In genomic region chr7:118489706-118490665, GRCm38 (mm10) we compare ENCODE assay signal across 7 mouse cellular contexts. TPM values are rescaled to one million over a fixed set of nuclear protein-coding genes. Genes with fewer than 3 reads are reported as not detected.
A peak's percentile ranks its signal among the peaks of the same experiment; 100 is the strongest.
DNase-seq lines count a peak whose midpoint lies in the region; ATAC-seq and TF ChIP-seq lines count a peak whose summit lies in the region.

No protein-coding gene starts in this region.

- no peak overlapping the region for H3K27ac ChIP-seq in lung, embryonic 16.5 days (ENCODE audit: low read length)
- H3K27ac ChIP-seq in embryonic facial prominence, embryonic 15.5 days (replicated peaks) = no peak overlapping the region
- no peak overlapping the region for H3K27ac ChIP-seq in intestine, postnatal 0 days (ENCODE audit: low read depth, low read length)
- no peak overlapping the region for H3K27ac ChIP-seq in neural tube, embryonic 14.5 days (ENCODE audit: low read depth, low read length)

- H3K27me3 ChIP-seq in lung, embryonic 16.5 days (ENCODE audit: control insufficient read depth, insufficient read depth, low read depth, low read length) = no peaks in the 10 kb centered on the region
- H3K27me3 ChIP-seq in embryonic facial prominence, embryonic 15.5 days = peaks cover 9% of the 10 kb centered on the region; the same call in 1 of the 2 replicates
- no peaks in the 10 kb centered on the region for H3K27me3 ChIP-seq in intestine, postnatal 0 days (replicated peaks; ENCODE audit: control insufficient read depth, insufficient read depth, low read length)
- peaks cover 20% of the 10 kb centered on the region for H3K27me3 ChIP-seq in neural tube, embryonic 14.5 days (ENCODE audit: control insufficient read depth, insufficient read depth, low read length)

- no peak for DNase-seq in lung, postnatal 14 days
- no peak for DNase-seq in cerebellum, postnatal 4 days (ENCODE audit: low spot score in 2 of 2)
- DNase-seq in spleen, adult 12 weeks (ENCODE audit: low spot score) = no peak

- WGBS in lung, embryonic 16.5 days = 35% methylated on average over 57 of the region's 57 CpGs
- WGBS in embryonic facial prominence, embryonic 15.5 days = 33% methylated on average over 57 of the region's 57 CpGs
- 61% methylated on average over 57 of the region's 57 CpGs for WGBS in intestine, postnatal 0 days
- 15% methylated on average over 57 of the region's 57 CpGs for WGBS in neural tube, embryonic 14.5 days

- 0 out of 2 replicates have a peak, but pooled peaks cover 6% of the 10 kb centered on the region for H3K36me3 ChIP-seq in lung, embryonic 16.5 days (ENCODE audit: control insufficient read depth, insufficient read depth, low read length)
- no peaks in the 10 kb centered on the region for H3K36me3 ChIP-seq in embryonic facial prominence, embryonic 15.5 days
- peaks cover 3% of the 10 kb centered on the region; the same call in 1 of the 2 replicates for H3K36me3 ChIP-seq in intestine, postnatal 0 days (ENCODE audit: control insufficient read depth, insufficient read depth)
- no peaks in the 10 kb centered on the region for H3K36me3 ChIP-seq in neural tube, embryonic 14.5 days (ENCODE audit: control insufficient read depth, insufficient read depth, low read length)

- peaks cover 37% of the 10 kb centered on the region for H3K4me1 ChIP-seq in lung, embryonic 16.5 days (replicated peaks; ENCODE audit: control insufficient read depth, insufficient read depth, low read length)
- H3K4me1 ChIP-seq in embryonic facial prominence, embryonic 15.5 days = peaks cover 41% of the 10 kb centered on the region
- H3K4me1 ChIP-seq in intestine, postnatal 0 days (replicated peaks; ENCODE audit: control insufficient read depth, insufficient read depth, low read length) = peaks cover 6% of the 10 kb centered on the region; the same call in 1 of the 2 replicates
- 0 out of 2 replicates have a peak, but pooled peaks cover 4% of the 10 kb centered on the region for H3K4me1 ChIP-seq in neural tube, embryonic 14.5 days (ENCODE audit: control insufficient read depth, insufficient read depth, low read length)

- H3K9me3 ChIP-seq in lung, embryonic 16.5 days (ENCODE audit: control insufficient read depth, low read length) = no peaks in the 10 kb centered on the region
- H3K9me3 ChIP-seq in embryonic facial prominence, embryonic 15.5 days (replicated peaks) = no peaks in the 10 kb centered on the region
- no peaks in the 10 kb centered on the region for H3K9me3 ChIP-seq in intestine, postnatal 0 days (ENCODE audit: control insufficient read depth)
- H3K9me3 ChIP-seq in neural tube, embryonic 14.5 days (ENCODE audit: control insufficient read depth, low read length) = no peaks in the 10 kb centered on the region

- peak overlapping the region; percentile 79 for H3K4me2 ChIP-seq in lung, embryonic 16.5 days (ENCODE audit: low read depth, low read length)
- H3K4me2 ChIP-seq in embryonic facial prominence, embryonic 15.5 days (replicated peaks) = peak overlapping the region; percentile 71
- peak overlapping the region; percentile 85 for H3K4me2 ChIP-seq in intestine, postnatal 0 days (replicated peaks; ENCODE audit: low read depth)
- peak overlapping the region; percentile 61; the same call in 1 of the 2 replicates for H3K4me2 ChIP-seq in neural tube, embryonic 14.5 days (ENCODE audit: low read depth, low read length)

- H3K4me3 ChIP-seq in lung, embryonic 16.5 days (ENCODE audit: low read length) = peak overlapping the region; percentile 79
- H3K4me3 ChIP-seq in embryonic facial prominence, embryonic 15.5 days (replicated peaks) = peak overlapping the region; percentile 72
- H3K4me3 ChIP-seq in intestine, postnatal 0 days (ENCODE audit: low read depth, low read length) = peak overlapping the region; percentile 71
- H3K4me3 ChIP-seq in neural tube, embryonic 14.5 days (ENCODE audit: low read depth, low read length) = peak overlapping the region; percentile 44; the same call in 1 of the 2 replicates

- no peak for TF ChIP-seq CTCF in intestine, postnatal 0 days (IDR thresholded peaks at IDR 0.05; ENCODE audit: low read depth)

- ATAC-seq in lung, embryonic 16.5 days (ENCODE audit: low read depth) = no peak
- ATAC-seq in embryonic facial prominence, embryonic 15.5 days (ENCODE audit: insufficient number of reproducible peaks, low FRiP score, low TSS enrichment, low read depth) = no peak
- no peak for ATAC-seq in intestine, postnatal 0 days
- no peak for ATAC-seq in neural tube, embryonic 14.5 days (ENCODE audit: low read depth)

- H3K9ac ChIP-seq in lung, embryonic 16.5 days (ENCODE audit: low read length) = peak overlapping the region; percentile 99
- H3K9ac ChIP-seq in embryonic facial prominence, embryonic 15.5 days = peak overlapping the region; percentile 78; the same call in 1 of the 2 replicates
- H3K9ac ChIP-seq in intestine, postnatal 0 days (ENCODE audit: low read depth, low read length) = peak overlapping the region; percentile 90; the same call in 1 of the 2 replicates
- H3K9ac ChIP-seq in neural tube, embryonic 14.5 days (replicated peaks; ENCODE audit: low read depth, low read length) = no peak overlapping the region

RNA-seq across cellular contexts. Expression of gene Itpripl2, which starts 1.8 kb away (rescaled TPM):
- polyA plus RNA-seq in lung, embryonic 16.5 days (2015; fragmentation: Nextera tagmentation; extraction: Ambion mirVana) = 6.9 and 7.5 TPM in 2 replicates
- 7.2 and 8.6 TPM in 2 replicates for polyA plus RNA-seq in embryonic facial prominence, embryonic 15.5 days (2015; fragmentation: Nextera tagmentation; extraction: Ambion mirVana)
- 4.6 and 5.6 TPM in 2 replicates for polyA plus RNA-seq in intestine, postnatal 0 days (2015; fragmentation: Nextera tagmentation; extraction: Ambion mirVana)
- polyA plus RNA-seq in neural tube, embryonic 14.5 days (2014; fragmentation: Nextera tagmentation; extraction: Ambion mirVana) = 0.29 and 0.93 TPM in 2 replicates

RNA-seq across cellular contexts. Expression of gene Syt17, which starts 42.0 kb away (rescaled TPM):
- polyA plus RNA-seq in lung, embryonic 16.5 days (2015; fragmentation: Nextera tagmentation; extraction: Ambion mirVana) = 2.9 and 3.6 TPM in 2 replicates
- 2.8 and 2.9 TPM in 2 replicates for polyA plus RNA-seq in embryonic facial prominence, embryonic 15.5 days (2015; fragmentation: Nextera tagmentation; extraction: Ambion mirVana)
- 3.0 and 3.4 TPM in 2 replicates for polyA plus RNA-seq in intestine, postnatal 0 days (2015; fragmentation: Nextera tagmentation; extraction: Ambion mirVana)
- polyA plus RNA-seq in neural tube, embryonic 14.5 days (2014; fragmentation: Nextera tagmentation; extraction: Ambion mirVana) = 14.8 and 18.3 TPM in 2 replicates

RNA-seq across cellular contexts. Expression of gene Coq7, which starts 43.2 kb away (rescaled TPM):
- 116 and 117 TPM in 2 replicates for polyA plus RNA-seq in lung, embryonic 16.5 days (2015; fragmentation: Nextera tagmentation; extraction: Ambion mirVana)
- polyA plus RNA-seq in embryonic facial prominence, embryonic 15.5 days (2015; fragmentation: Nextera tagmentation; extraction: Ambion mirVana) = 87.0 and 89.1 TPM in 2 replicates
- polyA plus RNA-seq in intestine, postnatal 0 days (2015; fragmentation: Nextera tagmentation; extraction: Ambion mirVana) = 123 and 139 TPM in 2 replicates
- polyA plus RNA-seq in neural tube, embryonic 14.5 days (2014; fragmentation: Nextera tagmentation; extraction: Ambion mirVana) = 113 and 127 TPM in 2 replicates
